Mouse (Mus musculus): ENCODE measurements at regions not wholly inside any gene's neighbourhood (a gene's known extent, or its start where the extent isn't known, plus 50 kb on each side); places are given as distances from the start of the nearest gene placed in this dataset.
"Not testable (repeated sequence)": the region's sequence is repeated elsewhere in the genome, so short reads cannot be mapped to it uniquely, and the experiment has no call there.

- DNase-seq: peak; percentile 11
Measured at GRCm38 (mm10) chr7:122820587-122821535, 144.6 kb upstream of the Rbbp6 start.

- DNase-seq: no peak
Measured at GRCm38 (mm10) chr7:122823429-122823828, 142.1 kb upstream of the Rbbp6 start.

- DNase-seq: no peak
Measured at GRCm38 (mm10) chr7:122839091-122839490, 126.4 kb upstream of the Rbbp6 start.

- no peak for DNase-seq
Measured at GRCm38 (mm10) chr7:122844831-122845230, 120.7 kb upstream of the Rbbp6 start.

GRCm38 (mm10) chr7:122847376-122847775, 118.1 kb upstream of the Rbbp6 start:
- no peak for DNase-seq

GRCm38 (mm10) chr7:122873386-122873785, 92.1 kb upstream of the Rbbp6 start:
- no peak for DNase-seq

- no peak for DNase-seq
Measured at GRCm38 (mm10) chr7:122876286-122876685, 89.2 kb upstream of the Rbbp6 start.

- not testable (repeated sequence) for DNase-seq
Measured at GRCm38 (mm10) chr7:122881890-122882500, 83.5 kb upstream of the Rbbp6 start.

- no peak for DNase-seq
Measured at GRCm38 (mm10) chr7:122886737-122887136, 78.7 kb upstream of the Rbbp6 start.

- DNase-seq: no peak
Measured at GRCm38 (mm10) chr7:122897148-122897547, 68.3 kb upstream of the Rbbp6 start.

GRCm38 (mm10) chr7:122906056-122906455, 59.4 kb upstream of the Rbbp6 start:
- no peak for DNase-seq

GRCm38 (mm10) chr7:122909296-122909695, 56.2 kb upstream of the Rbbp6 start:
- no peak for DNase-seq
